Mouse (Mus musculus): ENCODE data around the gene Gm43517.

- TF ChIP-seq EP300 (IDR thresholded peaks at IDR 0.05; ENCODE audit: low read depth) (no peak), CTCF (IDR thresholded peaks at IDR 0.05; ENCODE audit: low read depth) (no peak)
Measured at GRCm38 (mm10) chr12:49377281-49377970, 7.5 kb upstream of the Gm43517 start.

All from liver, postnatal 0 days (tissue).